Mouse (Mus musculus) frontal cortex, adult 2 months (tissue): ENCODE data around the gene Agl. TPM values are rescaled to one million over a fixed set of nuclear protein-coding genes. Genes with fewer than 3 reads are reported as not detected.
A peak's percentile ranks its signal among the peaks of the same experiment; 100 is the strongest.
"Not testable (repeated sequence)": the region's sequence is repeated elsewhere in the genome, so short reads cannot be mapped to it uniquely, and the experiment has no call there.

Experiments used
- DNase-seq, 2 experiments: peaks; one replicate each; pipeline ENCODE4 v3.0.0; 2022; ENCODE audit warnings: low spot score in 1 of 2; ENCODE audit errors: extremely low spot score in 1 of 2
- polyA plus RNA-seq: library from polyadenylated mRNA; depleted of rRNA; stranded (reverse); fragments of >200 nt; gene quantifications from 2 replicates; pipeline ENCODE4 v1.2.3, GENCODE M21; 2012

The Agl gene
- polyA plus RNA-seq, 1 experiment: 14.4 TPM

DNA sequence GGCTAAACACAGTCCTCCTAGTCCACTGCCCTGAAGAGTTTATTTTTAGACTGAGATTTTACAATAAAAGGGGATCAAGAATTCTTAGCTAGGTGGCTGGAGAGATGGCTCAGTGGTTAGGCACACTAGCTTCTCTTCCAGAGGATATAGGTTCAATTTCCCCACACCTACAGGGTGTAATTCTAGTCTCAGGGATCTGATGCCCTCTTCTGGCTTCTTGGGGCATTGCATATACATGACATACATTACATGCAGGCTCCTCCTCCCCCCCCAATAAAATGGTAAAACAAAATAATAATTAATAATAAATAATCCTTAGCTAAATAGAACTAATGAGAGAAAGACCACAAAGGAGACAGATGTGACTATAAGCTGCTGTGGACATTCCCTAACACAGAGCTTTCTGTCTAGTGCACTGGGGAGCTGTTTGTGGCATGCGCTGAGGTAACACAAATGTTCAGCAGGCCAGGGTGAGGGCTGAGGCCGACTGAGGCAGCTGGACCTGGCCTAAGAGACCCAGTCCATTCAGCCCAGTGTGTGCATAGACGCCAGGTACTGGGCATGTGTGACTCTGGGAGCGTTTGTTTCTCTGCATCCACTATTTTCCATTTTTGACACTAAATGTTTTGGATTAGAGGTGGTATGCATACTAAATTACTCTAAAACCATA is 56.6 kb downstream of the Agl start:
- DNase-seq: peak; percentile 24 to 74

GRCm38 (mm10) chr3:116748391-116749170 is 59.4 kb downstream of the Agl start:
- DNase-seq: peak in 1 of 2 experiments; percentile 58

- DNase-seq: not testable (repeated sequence)
These were observed 60.3 kb downstream of the Agl start for GRCm38 (mm10) chr3:116747648-116748047.

- no peak for DNase-seq
These were observed 67.0 kb downstream of the Agl start for GRCm38 (mm10) chr3:116740963-116741362.

DNA sequence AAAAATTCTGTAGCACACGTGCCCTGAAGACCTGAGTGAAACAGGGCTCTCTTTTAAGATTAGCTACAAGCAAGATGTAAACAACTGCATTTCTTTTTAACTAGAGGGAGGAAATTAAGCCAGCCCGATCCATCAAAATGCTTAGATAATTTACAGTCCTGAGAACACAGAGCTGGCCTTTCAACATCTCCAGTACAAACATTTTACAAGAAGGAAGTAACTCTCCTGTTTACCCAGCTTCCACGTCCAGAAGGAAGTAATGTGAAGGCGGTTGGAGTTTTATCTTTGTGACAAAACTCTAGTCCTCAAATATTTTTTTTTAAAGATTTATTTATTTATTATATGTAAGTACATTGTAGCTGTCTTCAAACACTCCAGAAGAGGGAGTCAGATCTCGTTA is 67.9 kb downstream of the Agl start:
- DNase-seq: no peak

DNA sequence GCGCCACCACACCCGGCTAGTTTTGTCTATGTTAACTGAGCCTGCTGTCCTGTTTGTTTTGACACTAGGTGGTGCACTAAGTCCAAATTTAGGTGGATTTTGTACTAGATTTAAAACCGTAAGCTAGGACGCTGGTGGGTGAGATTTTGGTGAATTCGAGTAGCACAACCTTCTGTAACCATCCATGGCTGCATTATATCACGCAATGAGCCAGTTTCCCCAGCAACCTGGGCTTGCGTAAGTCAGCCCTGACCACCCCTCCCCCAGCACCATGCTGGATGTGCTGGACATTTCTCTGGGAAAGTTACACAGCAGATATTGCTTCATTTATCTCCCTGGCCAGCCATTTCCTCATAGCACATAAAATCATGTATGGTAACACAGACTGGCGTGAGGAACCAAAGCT is 70.6 kb downstream of the Agl start:
- no peak for DNase-seq

DNA sequence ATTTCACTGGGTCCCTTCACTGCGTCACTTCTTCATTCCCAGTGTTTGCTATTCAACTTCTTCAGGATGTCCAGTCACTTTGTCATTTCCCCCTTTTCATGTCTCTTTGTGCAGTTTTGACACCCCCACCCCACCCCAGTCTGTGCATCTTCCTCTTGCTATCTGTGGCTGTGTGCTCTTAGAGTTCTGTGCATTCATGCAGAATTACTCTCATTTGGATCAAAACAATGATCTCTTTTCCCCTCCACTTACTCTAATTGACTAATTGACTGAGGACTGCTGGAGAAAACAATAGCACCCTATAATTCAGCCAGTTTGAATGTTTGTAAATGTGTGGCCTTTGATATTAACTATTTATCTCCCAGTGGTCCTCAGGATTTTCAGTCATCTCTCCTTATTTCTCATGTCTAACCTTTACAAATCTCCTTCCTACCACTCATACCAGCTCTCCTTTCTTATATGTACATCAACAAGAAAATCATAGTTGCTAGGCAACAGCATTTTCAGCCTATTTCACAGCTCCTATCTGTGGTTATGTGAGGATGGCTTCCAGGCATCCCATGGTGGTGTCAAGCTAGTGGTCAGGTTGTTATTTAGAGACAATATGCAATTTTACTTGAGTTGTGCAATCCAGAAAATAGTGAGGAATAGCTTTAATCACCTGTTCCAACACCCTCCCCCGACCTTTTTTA is 78.3 kb downstream of the Agl start:
- no peak for DNase-seq

DNA sequence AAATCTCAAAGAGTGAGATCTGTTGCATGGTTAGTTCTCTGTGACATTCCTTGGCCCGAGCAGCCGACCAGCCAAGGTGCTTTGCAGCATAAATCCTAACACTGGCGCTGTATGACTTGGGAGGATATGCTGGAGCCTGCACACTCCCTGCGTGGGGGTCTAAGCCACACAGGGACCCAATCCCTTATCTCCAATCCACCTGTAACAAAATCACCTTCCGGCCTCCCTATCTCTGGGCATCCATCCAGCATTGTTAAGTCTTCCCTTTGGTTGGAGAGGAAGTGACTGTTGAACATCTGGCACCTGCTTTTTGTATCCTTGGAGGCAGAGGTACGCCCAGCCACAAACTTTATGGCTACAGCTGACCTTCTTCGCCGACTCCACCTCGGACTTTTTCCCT is 81.2 kb downstream of the Agl start:
- DNase-seq: no peak

DNA sequence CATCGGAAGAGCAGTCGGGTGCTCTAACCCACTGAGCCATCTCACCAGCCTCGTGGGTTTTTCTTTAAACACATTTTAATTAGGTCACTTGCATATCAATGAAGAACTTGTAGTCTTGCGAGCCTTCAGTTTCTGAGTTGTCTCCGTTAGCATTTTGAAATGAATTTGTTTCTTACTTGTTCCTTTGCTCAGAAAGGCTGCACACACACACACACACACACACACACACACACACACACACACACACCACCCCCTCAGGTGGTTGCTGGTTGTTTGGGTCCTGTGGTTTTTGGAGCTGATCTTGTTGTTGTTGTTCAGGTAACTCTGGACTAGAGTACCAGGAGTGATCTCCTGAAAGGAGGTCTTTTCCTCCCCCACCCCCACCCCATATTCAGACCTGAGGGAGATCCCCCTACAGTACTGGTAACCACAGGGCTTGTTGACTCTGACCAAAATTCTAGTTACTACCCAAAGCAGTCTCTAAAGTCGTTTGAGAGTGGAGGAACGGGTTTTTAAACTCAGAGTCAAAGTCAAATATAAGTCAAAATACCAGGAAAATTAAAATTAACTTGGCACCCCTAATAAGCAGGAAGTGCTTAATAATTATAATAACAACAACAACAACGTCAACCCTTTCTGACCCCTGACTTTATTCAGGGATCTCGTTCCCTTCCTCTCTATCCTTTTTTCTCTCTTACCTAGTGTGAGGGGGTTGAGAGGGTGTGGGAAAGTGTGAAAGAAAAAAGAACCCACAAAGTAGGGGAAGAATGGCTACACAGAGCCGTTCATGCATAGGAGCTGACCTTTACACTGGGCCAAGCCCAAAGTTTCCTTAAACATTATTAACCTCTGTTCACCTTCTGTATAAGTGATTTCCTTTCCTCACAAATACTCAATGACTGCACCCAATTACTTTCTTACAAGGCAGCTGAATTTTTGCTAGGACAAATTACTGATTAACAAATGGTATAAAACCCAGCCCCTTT is 84.2 kb downstream of the Agl start:
- no peak for DNase-seq

GRCm38 (mm10) chr3:116722980-116723379 is 85.0 kb downstream of the Agl start:
- DNase-seq: no peak

DNA sequence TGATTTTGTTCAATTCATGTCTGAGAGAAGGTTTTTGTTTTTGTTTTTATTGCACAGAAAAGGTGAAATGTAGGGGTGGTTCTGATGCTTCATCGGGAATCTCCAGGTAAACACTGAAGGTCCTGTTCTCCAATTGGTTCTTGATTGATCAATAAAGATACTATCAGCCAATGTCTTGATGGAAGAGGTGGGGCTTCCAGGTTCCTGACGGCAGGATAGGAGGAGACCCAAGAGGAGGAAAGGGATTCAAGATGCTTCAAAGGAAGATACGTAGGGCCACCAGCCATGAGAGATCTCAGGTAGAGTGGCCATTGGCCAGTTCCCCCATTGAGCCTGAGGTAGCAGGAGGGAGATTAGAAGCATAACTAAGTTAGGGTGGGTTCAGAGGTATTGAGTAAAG is 89.0 kb downstream of the Agl start:
- DNase-seq: no peak

DNA sequence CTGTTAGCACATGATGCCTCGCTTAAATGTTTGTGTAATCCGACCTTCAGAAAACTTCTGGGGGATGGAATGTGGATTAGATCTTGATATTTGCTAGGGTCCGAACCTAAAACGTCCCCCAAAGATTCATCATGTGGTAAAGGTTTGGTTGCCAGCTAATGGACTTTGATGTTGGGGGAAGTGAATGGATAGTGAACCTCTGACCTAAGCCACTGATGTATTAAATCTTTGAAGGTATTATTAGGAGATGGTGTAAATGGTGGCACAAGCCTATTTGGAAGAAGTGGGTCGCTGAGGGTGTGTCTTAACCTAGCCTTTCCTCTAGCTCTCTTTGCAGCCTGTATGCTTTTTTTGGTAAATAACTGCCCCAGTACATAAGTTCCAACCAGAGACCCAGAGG is 94.9 kb downstream of the Agl start:
- no peak for DNase-seq

GRCm38 (mm10) chr3:116712436-116712881 is 95.5 kb downstream of the Agl start, which contains the start of gene Slc35a3:
Gene Slc35a3, minus strand, starts transcription at chr3:116712831.
- peak in 1 of 2 experiments; percentile 14 for DNase-seq

DNA sequence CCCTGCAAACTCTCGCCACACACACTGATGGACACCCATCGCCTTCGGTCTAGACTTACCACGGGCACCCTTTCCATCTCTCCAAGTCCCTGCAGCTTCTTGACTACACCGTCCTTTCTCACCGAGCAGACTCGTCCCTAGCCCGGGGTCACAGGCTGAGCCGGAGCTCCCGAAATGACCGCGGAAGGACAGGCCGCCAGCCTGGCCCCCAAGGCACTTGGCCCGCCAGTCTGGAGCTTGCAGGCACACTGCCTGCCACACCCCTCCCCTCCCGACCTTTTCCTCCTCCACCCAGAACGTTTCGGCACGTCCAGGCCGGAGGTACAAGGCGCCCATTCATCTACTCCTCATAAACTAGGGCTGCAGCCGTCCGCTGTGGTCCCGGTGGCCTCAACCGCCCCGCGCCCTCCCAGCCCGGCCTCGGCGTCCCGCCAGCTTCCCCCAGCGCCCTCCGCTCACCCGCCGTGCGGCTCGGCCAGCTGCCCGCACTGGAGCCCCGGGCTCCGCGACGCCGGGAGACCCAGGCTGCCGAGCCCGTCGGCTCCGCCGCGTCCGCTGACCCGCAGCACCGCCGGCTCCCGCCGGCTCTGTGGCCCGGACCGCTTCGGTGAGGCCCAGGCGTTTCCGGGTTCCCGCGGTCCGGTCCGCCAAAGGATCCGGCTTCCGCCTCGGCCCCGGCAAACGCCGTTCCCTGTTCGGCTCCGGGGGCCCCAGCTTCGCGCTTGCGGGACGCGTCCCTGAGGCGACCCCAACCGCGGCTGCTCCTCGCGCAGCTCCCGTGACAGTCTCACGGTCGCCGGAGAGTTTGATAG is 96.1 kb downstream of the Agl start:
- DNase-seq: peak; percentile 12 to 79

DNA sequence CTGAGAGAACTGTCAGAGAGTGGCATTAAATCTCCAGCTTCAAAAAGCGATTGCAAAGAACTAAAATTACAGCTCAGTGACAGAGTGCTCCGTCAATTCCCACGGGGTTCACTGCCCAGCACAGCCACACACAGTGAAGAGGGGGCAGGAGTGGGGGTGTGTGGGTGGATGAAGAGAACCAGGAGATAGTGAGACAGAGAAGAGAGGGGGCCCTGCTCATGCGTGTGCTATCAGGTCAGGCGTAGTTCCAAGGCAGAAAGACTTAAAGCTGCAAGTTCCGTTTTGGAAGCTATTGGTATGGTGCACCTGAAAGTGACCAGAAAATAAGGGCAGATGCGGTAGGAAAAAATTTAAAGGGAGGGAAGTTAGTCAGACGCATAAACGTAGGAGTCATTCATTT is 97.0 kb downstream of the Agl start:
- DNase-seq: no peak

DNA sequence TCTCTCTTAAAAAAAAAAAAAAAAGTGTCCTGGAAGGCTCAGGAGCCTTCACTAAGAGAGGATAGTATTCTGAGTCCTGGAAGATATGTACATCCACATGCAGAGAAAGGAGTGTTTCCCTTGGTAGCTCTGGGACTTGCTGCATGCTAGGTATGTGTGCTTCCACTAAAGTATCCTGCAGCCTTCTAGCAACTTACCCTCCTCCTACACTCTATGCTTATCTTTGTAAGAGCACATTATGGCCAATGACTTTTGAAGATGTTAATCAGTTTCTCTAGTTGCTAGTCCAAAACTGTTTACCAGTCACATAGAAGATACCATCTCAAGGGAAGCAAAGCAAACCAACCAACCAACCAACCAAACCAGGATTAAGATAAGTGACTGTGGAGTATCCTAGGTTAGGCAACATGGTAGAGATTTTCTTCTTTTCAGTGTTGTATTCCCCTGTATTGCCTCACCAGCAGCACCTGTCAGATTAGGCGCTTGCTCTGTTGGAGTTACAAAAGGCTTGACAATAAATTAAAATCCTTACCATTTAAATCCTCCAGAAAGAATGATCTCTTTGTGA is 102.2 kb downstream of the Agl start:
- no peak for DNase-seq

GRCm38 (mm10) chr3:116703835-116704234 is 104.1 kb downstream of the Agl start:
- no peak for DNase-seq

GRCm38 (mm10) chr3:116702647-116703272 is 105.2 kb downstream of the Agl start:
- no peak for DNase-seq

DNA sequence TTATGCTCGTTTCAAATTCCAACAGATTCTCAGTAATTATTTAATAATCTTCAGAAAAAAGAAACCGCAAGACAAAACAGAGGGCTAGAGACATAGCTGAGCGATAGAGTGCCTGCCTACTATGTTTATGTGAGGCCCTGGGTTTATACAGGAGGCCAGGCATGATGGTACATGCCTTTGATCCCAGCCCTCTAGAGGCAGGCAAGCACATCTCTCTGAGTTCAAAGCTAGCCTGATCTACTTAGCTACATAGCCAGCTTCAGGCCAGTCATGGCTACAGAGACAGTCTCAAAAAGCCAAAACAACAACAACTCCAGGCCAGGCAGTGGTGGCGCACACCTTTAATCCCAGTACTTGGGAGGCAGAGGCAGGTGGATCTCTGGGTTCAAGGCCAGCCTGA is 106.4 kb downstream of the Agl start:
- DNase-seq: no peak
